Mouse (Mus musculus) lung, embryonic 16.5 days (tissue): ENCODE measurements around the gene Gp9. TPM values are rescaled to one million over a fixed set of nuclear protein-coding genes. Genes with fewer than 3 reads are reported as not detected.
A peak's percentile ranks its signal among the peaks of the same experiment; 100 is the strongest.
"Not testable (repeated sequence)": the region's sequence is repeated elsewhere in the genome, so short reads cannot be mapped to it uniquely, and the experiment has no call there.

Source experiments
- ATAC-seq: fragments of 200-750 bp; cut with Nextera tagmentation; 2 replicates; pipeline ENCODE4 v1.8.0; 2017; ENCODE audit warnings: low read depth, mild to moderate bottlenecking, moderate library complexity
- H3K27ac ChIP-seq: fragments of 300-500 bp; sonication (generic); 2 replicates; pipeline ENCODE4 v1.5.1; 2014; ENCODE audit warnings: mild to moderate bottlenecking, control low read depth, low read length
- H3K27me3 ChIP-seq: fragments of 300-500 bp; sonication (generic); 2 replicates; pipeline ENCODE4 v1.6.1; 2014; ENCODE audit warnings: low read depth, low read length, mixed read lengths; ENCODE audit not compliant: control insufficient read depth, insufficient read depth
- H3K36me3 ChIP-seq: fragments of 300-500 bp; sonication (generic); 2 replicates; pipeline ENCODE4 v1.6.1; 2014; ENCODE audit warnings: low read length; ENCODE audit not compliant: control insufficient read depth, insufficient read depth
- H3K4me1 ChIP-seq: fragments of 300-500 bp; sonication (generic); replicated peaks from 2 replicates; pipeline ENCODE4 v1.6.1; 2014; ENCODE audit warnings: low read length, mixed read lengths; ENCODE audit not compliant: control insufficient read depth, insufficient read depth
- H3K4me2 ChIP-seq: fragments of 300-500 bp; sonication (generic); 2 replicates; pipeline ENCODE4 v1.6.1; 2014; ENCODE audit warnings: low read depth, low read length, control low read depth
- H3K4me3 ChIP-seq: fragments of 300-500 bp; sonication (generic); 2 replicates; pipeline ENCODE4 v1.5.1; 2014; ENCODE audit warnings: mild to moderate bottlenecking, low read length, control low read depth
- H3K9ac ChIP-seq: fragments of 300-500 bp; sonication (generic); 2 replicates; pipeline ENCODE4 v1.6.1; 2014; ENCODE audit warnings: low read length, control low read depth
- H3K9me3 ChIP-seq: fragments of 300-500 bp; sonication (generic); 2 replicates; pipeline ENCODE4 v1.6.1; 2016; ENCODE audit warnings: low read length; ENCODE audit not compliant: control insufficient read depth
- WGBS: fragments of 180-500 bp; shearing (Covaris S2); extraction: QIAGEN DNeasy Blood & Tissue Kit; methylation state at CpG from one replicate; pipeline ENCODE4 v1.1.7; 2014; 5-methylcytosine and 5-hydroxymethylcytosine counted together
- polyA plus RNA-seq: library from polyadenylated mRNA; unstranded; fragments of >200 nt; fragmentation: Nextera tagmentation; extraction: Ambion mirVana; gene quantifications from 2 replicates; pipeline ENCODE4 v1.2.1, GENCODE M21; 2015

The Gp9 gene
- polyA plus RNA-seq, 1 experiment from 2014 or later: 3.4 TPM

GRCm38 (mm10) chr6:87759850-87760249 is 18.0 kb upstream of the Gp9 start:
- no peaks in the 10 kb centered on the region for H3K27me3 ChIP-seq
- no peak for ATAC-seq
- H3K36me3 ChIP-seq: no peaks in the 10 kb centered on the region
- no peaks in the 10 kb centered on the region for H3K4me1 ChIP-seq
- 29% methylated on average over 3 of the region's 3 CpGs for WGBS
- no peak overlapping the region for H3K27ac ChIP-seq
- H3K4me3 ChIP-seq: no peak overlapping the region
- no peaks in the 10 kb centered on the region for H3K9me3 ChIP-seq
- H3K9ac ChIP-seq: no peak overlapping the region
- H3K4me2 ChIP-seq: no peak overlapping the region

- Histone ChIP-seq H3K4me3 (no peak overlapping the region), H3K4me2 (no peak overlapping the region), H3K4me1 (no peaks in the 10 kb centered on the region), H3K27me3 (no peaks in the 10 kb centered on the region), H3K9ac (no peak overlapping the region), H3K36me3 (no peaks in the 10 kb centered on the region), H3K9me3 (no peaks in the 10 kb centered on the region), H3K27ac (no peak overlapping the region)
- ATAC-seq: no peak
- 71% methylated on average over 5 of the region's 5 CpGs for WGBS
Observed at GRCm38 (mm10) chr6:87762161-87762560, 15.7 kb upstream of the Gp9 start.

GRCm38 (mm10) chr6:87763376-87764280 is 14.2 kb upstream of the Gp9 start:
- Histone ChIP-seq H3K27me3 (no peaks in the 10 kb centered on the region), H3K4me2 (no peak overlapping the region), H3K9ac (no peak overlapping the region), H3K27ac (no peak overlapping the region), H3K4me3 (no peak overlapping the region), H3K9me3 (no peaks in the 10 kb centered on the region), H3K36me3 (no peaks in the 10 kb centered on the region), H3K4me1 (no peaks in the 10 kb centered on the region)
- ATAC-seq: no peak
- 65% methylated on average over 4 of the region's 4 CpGs for WGBS

GRCm38 (mm10) chr6:87764296-87764695 is 13.6 kb upstream of the Gp9 start:
- WGBS: 86% methylated on average over 2 of the region's 2 CpGs
- not testable (repeated sequence) for H3K36me3 ChIP-seq, H3K4me1 ChIP-seq, H3K27me3 ChIP-seq, ATAC-seq, H3K4me3 ChIP-seq, H3K27ac ChIP-seq, H3K4me2 ChIP-seq, H3K9ac ChIP-seq, H3K9me3 ChIP-seq

GRCm38 (mm10) chr6:87770626-87771025 is 7.2 kb upstream of the Gp9 start:
- no peaks in the 10 kb centered on the region for H3K27me3 ChIP-seq
- WGBS: 42% methylated on average over 8 of the region's 8 CpGs
- no peak overlapping the region for H3K27ac ChIP-seq
- H3K9ac ChIP-seq: no peak overlapping the region
- no peaks in the 10 kb centered on the region for H3K4me1 ChIP-seq
- no peaks in the 10 kb centered on the region for H3K36me3 ChIP-seq
- H3K4me2 ChIP-seq: no peak overlapping the region
- H3K4me3 ChIP-seq: no peak overlapping the region
- 0 out of 2 replicates have a peak, but pooled peaks have one; percentile 54 for ATAC-seq
- H3K9me3 ChIP-seq: no peaks in the 10 kb centered on the region

GRCm38 (mm10) chr6:87774466-87774865 is 3.4 kb upstream of the Gp9 start:
- ATAC-seq: no peak
- no peak overlapping the region for H3K27ac ChIP-seq
- H3K36me3 ChIP-seq: no peaks in the 10 kb centered on the region
- H3K4me1 ChIP-seq: peaks cover 2% of the 10 kb centered on the region; the same call in 1 of the 2 replicates
- H3K4me2 ChIP-seq: no peak overlapping the region
- no peaks in the 10 kb centered on the region for H3K9me3 ChIP-seq
- H3K4me3 ChIP-seq: no peak overlapping the region
- 39% methylated on average over 1 of the region's 1 CpGs for WGBS
- H3K9ac ChIP-seq: no peak overlapping the region
- H3K27me3 ChIP-seq: no peaks in the 10 kb centered on the region

- H3K9me3 ChIP-seq: no peaks in the 10 kb centered on the region
- H3K9ac ChIP-seq: no peak overlapping the region
- H3K36me3 ChIP-seq: no peaks in the 10 kb centered on the region
- H3K4me3 ChIP-seq: no peak overlapping the region
- H3K4me1 ChIP-seq: peaks cover 2% of the 10 kb centered on the region; the same call in 1 of the 2 replicates
- no peak overlapping the region for H3K27ac ChIP-seq
- no peaks in the 10 kb centered on the region for H3K27me3 ChIP-seq
- no peak overlapping the region for H3K4me2 ChIP-seq
- 75% methylated on average over 9 of the region's 9 CpGs for WGBS
- no peak for ATAC-seq
Observed at GRCm38 (mm10) chr6:87774909-87775308, 3.0 kb upstream of the Gp9 start.

- Histone ChIP-seq H3K36me3 (no peaks in the 10 kb centered on the region), H3K4me1 (peaks cover 2% of the 10 kb centered on the region; the same call in 1 of the 2 replicates), H3K9me3 (no peaks in the 10 kb centered on the region), H3K27me3 (no peaks in the 10 kb centered on the region), H3K4me2 (no peak overlapping the region), H3K9ac (no peak overlapping the region), H3K27ac (no peak overlapping the region), H3K4me3 (no peak overlapping the region)
- 41% methylated on average over 3 of the region's 3 CpGs for WGBS
- no peak for ATAC-seq
Observed at GRCm38 (mm10) chr6:87775588-87776245, 2.2 kb upstream of the Gp9 start.

- Histone ChIP-seq H3K27me3 (no peaks in the 10 kb centered on the region), H3K4me2 (no peak overlapping the region), H3K27ac (no peak overlapping the region), H3K36me3 (no peaks in the 10 kb centered on the region), H3K9me3 (no peaks in the 10 kb centered on the region), H3K4me3 (no peak overlapping the region), H3K4me1 (peaks cover 2% of the 10 kb centered on the region; the same call in 1 of the 2 replicates), H3K9ac (no peak overlapping the region)
- 88% methylated on average over 1 of the region's 1 CpGs for WGBS
- ATAC-seq: no peak
Observed at GRCm38 (mm10) chr6:87776663-87777062, 1.2 kb upstream of the Gp9 start.
